Mouse (Mus musculus) cortical plate, adult 2 months (tissue): ENCODE measurements around the gene Dhx40.

Source experiments
- CTCF ChIP-seq: fragments of 200-500 bp; IDR thresholded peaks from 2 replicates; pipeline ENCODE4 v1.5.1; 2011; ENCODE audit warnings: mild to moderate bottlenecking, control low read depth, low read length; ENCODE audit not compliant: insufficient read depth; ENCODE audit errors: extremely low read depth
- POLR2A ChIP-seq: fragments of 200-500 bp; IDR thresholded peaks from 2 replicates; pipeline ENCODE4 v1.6.1; 2011; ENCODE audit warnings: mild to moderate bottlenecking, low read length, control low read depth; ENCODE audit not compliant: insufficient read depth; ENCODE audit errors: extremely low read depth

GRCm38 (mm10) chr11:86839716-86840447, 32.3 kb upstream of the Dhx40 start:
- TF ChIP-seq POLR2A: no peak
- TF ChIP-seq CTCF: no peak
